Mouse (Mus musculus) kidney, embryonic 16.5 days (tissue): ENCODE data around the gene Pes1. TPM values are rescaled to one million over a fixed set of nuclear protein-coding genes. Genes with fewer than 3 reads are reported as not detected.
"Not testable (repeated sequence)": the region's sequence is repeated elsewhere in the genome, so short reads cannot be mapped to it uniquely, and the experiment has no call there.

ENCODE experiments used
- ATAC-seq: fragments of 200-750 bp; cut with Nextera tagmentation; 2 replicates; pipeline ENCODE4 v1.8.0; 2017; ENCODE audit warnings: moderate TSS enrichment; ENCODE audit not compliant: low FRiP score, low TSS enrichment
- H3K27ac ChIP-seq: fragments of 300-500 bp; sonication (generic); 2 replicates; pipeline ENCODE4 v1.5.1; 2014; ENCODE audit warnings: low read length
- H3K27me3 ChIP-seq: fragments of 300-500 bp; sonication (generic); 2 replicates; pipeline ENCODE4 v1.6.1; 2014; ENCODE audit warnings: low read length, control low read depth, mixed read lengths; ENCODE audit not compliant: insufficient read depth
- H3K36me3 ChIP-seq: fragments of 300-500 bp; sonication (generic); 2 replicates; pipeline ENCODE4 v1.6.1; 2014; ENCODE audit warnings: low read length, control low read depth, mixed read lengths; ENCODE audit not compliant: insufficient read depth
- H3K4me1 ChIP-seq: fragments of 300-500 bp; sonication (generic); 2 replicates; pipeline ENCODE4 v1.6.1; 2014; ENCODE audit warnings: low read length, control low read depth, mixed read lengths; ENCODE audit not compliant: insufficient read depth
- H3K4me2 ChIP-seq: fragments of 300-500 bp; sonication (generic); replicated peaks from 2 replicates; pipeline ENCODE4 v1.6.1; 2014; ENCODE audit warnings: low read depth, low read length
- H3K4me3 ChIP-seq: fragments of 300-500 bp; sonication (generic); 2 replicates; pipeline ENCODE4 v1.5.1; 2014; ENCODE audit warnings: mild to moderate bottlenecking, low read length
- H3K9ac ChIP-seq: fragments of 300-500 bp; sonication (generic); replicated peaks from 2 replicates; pipeline ENCODE4 v1.6.1; 2014; ENCODE audit warnings: low read length
- H3K9me3 ChIP-seq: fragments of 300-500 bp; sonication (generic); 2 replicates; pipeline ENCODE4 v1.6.1; 2016; ENCODE audit warnings: low read length, control low read depth
- WGBS: fragments of 180-500 bp; shearing (Covaris S2); extraction: QIAGEN DNeasy Blood & Tissue Kit; methylation state at CpG from one replicate; pipeline ENCODE4 v1.1.7; 2014; 5-methylcytosine and 5-hydroxymethylcytosine counted together
- polyA plus RNA-seq: library from polyadenylated mRNA; unstranded; fragments of >200 nt; fragmentation: Nextera tagmentation; extraction: Ambion mirVana; gene quantifications from 2 replicates; pipeline ENCODE4 v1.2.1, GENCODE M21; 2015

The Pes1 gene
- polyA plus RNA-seq, 1 experiment from 2014 or later = 88.0 TPM

GRCm38 (mm10) chr11:3997978-3998720, 34.4 kb downstream of the Pes1 start:
- no peak overlapping the region for H3K27ac ChIP-seq
- no peak overlapping the region for H3K9ac ChIP-seq
- peaks cover 45% of the 10 kb centered on the region for H3K27me3 ChIP-seq
- H3K36me3 ChIP-seq = no peaks in the 10 kb centered on the region
- WGBS = 4% methylated on average over 66 of the region's 66 CpGs
- H3K9me3 ChIP-seq = no peaks in the 10 kb centered on the region
- ATAC-seq = peak; percentile 15; the same call in 1 of the 2 replicates
- H3K4me3 ChIP-seq = peak overlapping the region; percentile 36
- peak overlapping the region; percentile 50 for H3K4me2 ChIP-seq
- peaks cover 9% of the 10 kb centered on the region for H3K4me1 ChIP-seq

- no peaks in the 10 kb centered on the region for H3K36me3 ChIP-seq
- H3K4me1 ChIP-seq = peaks cover 9% of the 10 kb centered on the region
- no peak for ATAC-seq
- H3K27ac ChIP-seq = no peak overlapping the region
- H3K9ac ChIP-seq = no peak overlapping the region
- H3K4me2 ChIP-seq = no peak overlapping the region
- no peaks in the 10 kb centered on the region for H3K9me3 ChIP-seq
- no peak overlapping the region for H3K4me3 ChIP-seq
- H3K27me3 ChIP-seq = peaks cover 45% of the 10 kb centered on the region
- 45% methylated on average over 5 of the region's 5 CpGs for WGBS
These were observed 35.8 kb downstream of the Pes1 start for GRCm38 (mm10) chr11:3999547-3999946.

- 10% methylated on average over 5 of the region's 5 CpGs for WGBS
- ATAC-seq = no peak
- no peaks in the 10 kb centered on the region for H3K9me3 ChIP-seq
- no peak overlapping the region for H3K4me3 ChIP-seq
- H3K27ac ChIP-seq = no peak overlapping the region
- H3K36me3 ChIP-seq = no peaks in the 10 kb centered on the region
- H3K9ac ChIP-seq = no peak overlapping the region
- peaks cover 9% of the 10 kb centered on the region for H3K4me1 ChIP-seq
- peaks cover 43% of the 10 kb centered on the region for H3K27me3 ChIP-seq
- H3K4me2 ChIP-seq = no peak overlapping the region
These were observed 37.8 kb downstream of the Pes1 start for GRCm38 (mm10) chr11:4001603-4002002.

GRCm38 (mm10) chr11:4005220-4005805, 41.5 kb downstream of the Pes1 start:
- ATAC-seq = no peak
- Histone ChIP-seq H3K4me1 (no peaks in the 10 kb centered on the region), H3K36me3 (no peaks in the 10 kb centered on the region), H3K9ac (no peak overlapping the region), H3K27ac (no peak overlapping the region), H3K27me3 (peaks cover 6% of the 10 kb centered on the region), H3K4me2 (no peak overlapping the region), H3K4me3 (no peak overlapping the region), H3K9me3 (no peaks in the 10 kb centered on the region)
- 66% methylated on average over 5 of the region's 5 CpGs for WGBS

GRCm38 (mm10) chr11:4006462-4006861, 42.7 kb downstream of the Pes1 start:
- H3K4me1 ChIP-seq = no peaks in the 10 kb centered on the region
- no peaks in the 10 kb centered on the region for H3K36me3 ChIP-seq
- WGBS = 86% methylated on average over 3 of the region's 3 CpGs
- H3K4me3 ChIP-seq = no peak overlapping the region
- ATAC-seq = no peak
- H3K9me3 ChIP-seq = no peaks in the 10 kb centered on the region
- no peaks in the 10 kb centered on the region for H3K27me3 ChIP-seq
- H3K4me2 ChIP-seq = no peak overlapping the region
- no peak overlapping the region for H3K27ac ChIP-seq
- H3K9ac ChIP-seq = no peak overlapping the region

GRCm38 (mm10) chr11:4012616-4013015, 48.8 kb downstream of the Pes1 start:
- Histone ChIP-seq H3K27ac (no peak overlapping the region), H3K27me3 (no peaks in the 10 kb centered on the region), H3K4me2 (no peak overlapping the region), H3K9ac (no peak overlapping the region), H3K36me3 (no peaks in the 10 kb centered on the region), H3K4me1 (no peaks in the 10 kb centered on the region), H3K9me3 (no peaks in the 10 kb centered on the region; the same call in 1 of the 2 replicates), H3K4me3 (no peak overlapping the region)
- WGBS = 79% methylated on average over 1 of the region's 1 CpGs
- no peak for ATAC-seq

GRCm38 (mm10) chr11:4015796-4016195, 52.0 kb downstream of the Pes1 start:
- not testable (repeated sequence) for H3K27ac ChIP-seq, H3K4me1 ChIP-seq, H3K4me3 ChIP-seq, H3K9ac ChIP-seq, H3K9me3 ChIP-seq, H3K27me3 ChIP-seq, H3K36me3 ChIP-seq, H3K4me2 ChIP-seq, ATAC-seq
- 90% methylated on average over 8 of the region's 14 CpGs for WGBS

- not testable (repeated sequence) for H3K27ac ChIP-seq, H3K4me2 ChIP-seq, H3K4me1 ChIP-seq, H3K9ac ChIP-seq, H3K9me3 ChIP-seq, H3K4me3 ChIP-seq, H3K27me3 ChIP-seq, H3K36me3 ChIP-seq, ATAC-seq
- 88% methylated on average over 13 of the region's 13 CpGs for WGBS
These were observed 58.3 kb downstream of the Pes1 start for GRCm38 (mm10) chr11:4022111-4022510.

- H3K36me3 ChIP-seq = no peaks in the 10 kb centered on the region
- 82% methylated on average over 2 of the region's 2 CpGs for WGBS
- no peaks in the 10 kb centered on the region for H3K27me3 ChIP-seq
- H3K4me1 ChIP-seq = no peaks in the 10 kb centered on the region
- no peak overlapping the region for H3K4me2 ChIP-seq
- ATAC-seq = no peak
- no peak overlapping the region for H3K27ac ChIP-seq
- no peak overlapping the region for H3K4me3 ChIP-seq
- no peak overlapping the region for H3K9ac ChIP-seq
- H3K9me3 ChIP-seq = no peaks in the 10 kb centered on the region
These were observed 59.5 kb downstream of the Pes1 start for GRCm38 (mm10) chr11:4023321-4023720.

- Histone ChIP-seq H3K9me3 (no peaks in the 10 kb centered on the region), H3K9ac (no peak overlapping the region), H3K36me3 (no peaks in the 10 kb centered on the region), H3K27me3 (no peaks in the 10 kb centered on the region), H3K27ac (no peak overlapping the region), H3K4me1 (no peaks in the 10 kb centered on the region), H3K4me3 (no peak overlapping the region), H3K4me2 (no peak overlapping the region)
- WGBS = 74% methylated on average over 8 of the region's 8 CpGs
- ATAC-seq = no peak
These were observed 63.3 kb downstream of the Pes1 start for GRCm38 (mm10) chr11:4027066-4027465.
